Mouse (Mus musculus): ENCODE results near the gene Slc25a19.

The Slc25a19 gene

DNA sequence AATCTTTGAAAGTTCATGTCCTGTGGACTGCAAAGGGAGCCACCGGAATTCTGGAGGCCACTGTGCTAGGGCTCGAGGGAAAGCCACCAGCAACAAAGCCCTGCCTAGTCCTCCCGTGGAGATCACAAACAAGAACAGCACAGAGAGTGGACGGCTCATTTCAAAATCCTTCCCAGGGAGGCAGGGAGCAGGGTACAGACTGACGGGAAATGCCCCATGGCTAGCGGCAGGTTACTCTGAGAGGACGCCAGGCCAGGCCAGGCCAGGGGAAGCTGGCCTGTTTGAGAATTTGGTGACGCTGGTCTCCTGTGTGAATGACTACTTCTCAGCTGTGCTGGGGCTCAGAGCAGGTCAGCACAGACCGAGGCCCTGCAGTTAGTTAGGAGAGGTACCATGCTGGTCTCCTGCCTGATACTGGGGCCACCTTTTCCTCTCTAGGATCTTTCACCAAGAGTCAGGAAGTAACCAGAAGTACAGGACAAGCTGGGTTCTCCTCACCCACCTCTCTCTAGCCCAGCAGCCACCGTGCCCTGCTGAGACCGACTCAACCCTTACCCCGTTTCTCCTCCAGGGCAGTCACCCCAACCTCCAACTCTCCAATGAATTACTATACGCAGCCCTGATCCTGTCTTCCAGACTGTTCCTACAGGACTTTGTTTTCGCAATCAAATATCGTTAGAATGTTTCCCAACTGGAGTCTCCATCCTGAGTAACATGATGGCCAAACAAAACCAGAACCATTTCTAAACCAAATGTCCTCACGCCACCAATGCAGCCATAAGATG lies 9.2 kb downstream of the Slc25a19 start:
- no peak for DNase-seq (ENCODE audit: low read depth, low spot score)

DNA sequence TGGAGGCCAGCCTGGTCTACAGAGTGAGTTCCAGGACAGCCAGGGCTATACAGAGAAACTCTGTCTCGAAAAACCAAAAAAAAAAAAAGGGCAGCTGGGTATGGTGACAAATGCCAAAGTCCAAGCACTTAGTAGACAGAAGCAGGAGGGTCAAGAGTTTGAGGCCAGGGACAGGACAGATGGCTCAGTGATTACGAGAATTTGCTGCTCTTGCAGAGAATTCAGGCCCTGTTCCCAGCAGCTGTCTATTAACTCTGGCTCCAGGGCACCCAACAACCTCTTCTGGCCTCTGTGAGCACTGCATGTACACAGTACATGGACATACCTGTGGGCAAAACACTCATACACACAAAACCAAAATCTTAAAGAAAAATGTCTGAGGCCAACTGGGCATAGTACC lies 10.1 kb downstream of the Slc25a19 start:
- DNase-seq (ENCODE audit: low read depth, low spot score): no peak

DNA sequence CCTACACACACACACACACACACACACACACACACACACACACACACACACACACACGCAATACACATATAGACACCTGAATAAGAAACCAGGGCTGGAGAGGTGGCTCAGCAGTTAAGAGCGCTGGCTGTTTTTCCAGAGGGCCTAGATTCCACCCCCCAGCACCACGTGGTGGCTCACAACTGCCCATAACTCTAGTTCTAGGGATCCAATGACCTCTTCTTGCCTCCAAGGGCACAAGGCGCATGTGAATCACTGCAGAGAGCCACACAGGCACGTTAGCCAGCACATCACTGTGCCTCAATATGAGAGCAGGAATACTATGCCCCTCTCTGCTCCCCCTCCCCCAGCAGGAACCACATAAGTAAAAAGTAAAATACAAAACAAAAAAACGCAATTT lies 11.2 kb downstream of the Slc25a19 start:
- DNase-seq (ENCODE audit: low read depth, low spot score): no peak

DNA sequence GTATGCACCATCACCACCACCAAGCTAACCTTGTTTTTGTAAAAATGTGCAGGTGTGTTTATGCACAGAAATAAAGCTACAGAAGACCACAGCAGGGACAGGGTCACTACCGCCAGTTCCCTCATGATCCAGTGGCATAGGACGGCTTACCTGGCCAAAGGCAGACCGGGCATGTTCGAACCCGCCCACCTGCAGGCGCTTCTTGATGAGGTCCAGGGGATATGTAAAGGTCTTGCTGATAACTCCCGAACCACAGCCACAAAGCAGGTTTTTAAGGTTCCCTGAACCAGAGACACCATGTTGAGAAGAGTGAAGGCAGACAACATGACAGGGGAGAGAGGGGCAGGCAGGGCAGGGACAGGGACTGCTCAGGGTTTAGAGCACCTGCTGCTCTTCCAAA lies 11.7 kb downstream of the Slc25a19 start:
- DNase-seq (ENCODE audit: low read depth, low spot score): no peak

DNA sequence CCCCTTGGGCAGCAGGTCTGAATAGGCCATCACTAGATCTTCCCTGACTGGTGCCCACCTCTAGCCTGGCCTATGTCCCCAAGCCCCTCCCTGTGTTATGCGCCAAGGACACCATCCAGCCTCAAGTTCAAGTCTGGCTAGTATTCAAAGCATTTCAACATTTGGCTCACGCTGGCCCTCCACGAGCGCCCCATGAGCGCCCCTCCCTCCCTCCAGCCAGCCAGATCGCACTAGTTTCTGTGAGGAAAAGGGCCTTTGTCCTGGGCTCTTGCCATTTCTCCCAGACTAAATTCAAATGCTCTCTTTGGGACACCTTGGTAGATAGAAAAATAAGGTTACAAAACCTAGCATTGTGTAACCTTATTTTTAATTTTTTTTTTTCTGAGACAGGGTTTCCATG lies 12.2 kb downstream of the Slc25a19 start:
- no peak for DNase-seq (ENCODE audit: low read depth, low spot score)

DNA sequence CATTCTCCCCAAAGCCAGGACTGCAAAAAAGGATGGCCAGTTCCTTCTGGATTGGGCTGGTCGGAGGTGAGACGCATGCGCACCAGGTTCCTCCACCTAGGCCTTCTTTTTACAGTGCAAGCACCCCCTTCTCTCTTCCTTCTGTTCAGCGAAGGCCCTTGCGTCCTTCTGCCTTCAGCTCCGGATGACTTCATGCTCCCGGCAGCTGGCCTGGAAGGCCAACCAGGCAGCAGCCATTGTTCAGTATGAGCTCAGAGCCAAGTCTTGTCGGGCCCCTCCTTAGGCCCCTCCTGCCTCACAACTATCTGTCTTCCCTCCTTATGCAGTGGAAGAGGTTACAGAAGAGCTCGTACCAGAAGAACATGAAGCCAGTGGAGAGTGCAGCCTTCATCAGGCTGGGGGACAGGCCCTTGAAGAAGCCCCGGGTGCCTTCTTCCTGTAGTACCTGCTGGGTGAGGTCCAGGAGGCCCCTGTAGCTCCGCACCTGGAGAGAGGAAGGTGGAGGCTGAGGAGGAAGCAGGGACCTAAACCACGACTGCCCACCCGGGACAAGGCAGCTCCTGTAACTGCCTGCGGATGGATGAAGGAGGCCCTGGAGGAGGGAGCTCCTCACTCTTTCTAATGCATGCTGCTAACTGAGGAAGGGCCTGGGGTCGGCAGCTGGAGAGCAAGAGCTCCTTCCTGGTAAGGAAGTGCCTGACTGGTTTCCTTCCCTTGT lies 12.8 kb downstream of the Slc25a19 start:
- no peak for DNase-seq (ENCODE audit: low read depth, low spot score)

DNA sequence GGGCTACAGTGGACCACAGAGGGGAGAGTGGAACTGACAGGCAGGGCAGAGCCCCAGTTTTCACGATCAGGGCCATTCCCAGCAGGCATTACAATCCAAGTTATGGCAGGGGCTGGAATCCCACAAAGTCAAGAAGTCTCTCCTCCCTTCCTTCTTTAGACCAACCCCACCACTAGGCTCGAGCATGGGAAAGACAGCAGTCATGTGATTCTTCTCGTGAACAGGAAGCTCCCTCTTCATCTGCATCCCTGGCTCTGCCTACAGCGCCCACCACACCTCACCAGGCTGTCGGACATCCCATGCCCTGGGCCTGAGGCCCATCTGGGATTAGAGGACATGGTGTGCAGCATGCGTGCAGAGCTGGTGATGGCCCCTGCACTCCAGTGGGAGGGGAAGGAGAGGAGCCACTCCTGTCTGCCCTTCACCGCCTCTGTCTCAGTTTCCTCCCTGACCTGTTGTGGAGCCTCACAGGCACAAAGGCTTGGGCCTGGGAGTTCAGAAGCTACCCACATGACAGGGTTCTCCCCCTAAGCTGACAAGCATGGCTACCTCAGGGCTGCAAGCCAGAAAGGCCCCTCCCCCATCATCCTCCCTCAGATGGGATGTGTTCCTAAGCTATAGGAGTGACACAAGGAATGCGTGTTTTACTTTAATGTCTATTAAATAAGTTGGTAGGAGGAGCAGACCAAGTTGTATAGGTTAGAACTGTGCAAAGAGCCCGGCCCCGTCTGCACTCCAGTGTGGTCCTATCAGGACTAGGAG lies 13.6 kb downstream of the Slc25a19 start:
- DNase-seq (ENCODE audit: low read depth, low spot score): no peak

DNA sequence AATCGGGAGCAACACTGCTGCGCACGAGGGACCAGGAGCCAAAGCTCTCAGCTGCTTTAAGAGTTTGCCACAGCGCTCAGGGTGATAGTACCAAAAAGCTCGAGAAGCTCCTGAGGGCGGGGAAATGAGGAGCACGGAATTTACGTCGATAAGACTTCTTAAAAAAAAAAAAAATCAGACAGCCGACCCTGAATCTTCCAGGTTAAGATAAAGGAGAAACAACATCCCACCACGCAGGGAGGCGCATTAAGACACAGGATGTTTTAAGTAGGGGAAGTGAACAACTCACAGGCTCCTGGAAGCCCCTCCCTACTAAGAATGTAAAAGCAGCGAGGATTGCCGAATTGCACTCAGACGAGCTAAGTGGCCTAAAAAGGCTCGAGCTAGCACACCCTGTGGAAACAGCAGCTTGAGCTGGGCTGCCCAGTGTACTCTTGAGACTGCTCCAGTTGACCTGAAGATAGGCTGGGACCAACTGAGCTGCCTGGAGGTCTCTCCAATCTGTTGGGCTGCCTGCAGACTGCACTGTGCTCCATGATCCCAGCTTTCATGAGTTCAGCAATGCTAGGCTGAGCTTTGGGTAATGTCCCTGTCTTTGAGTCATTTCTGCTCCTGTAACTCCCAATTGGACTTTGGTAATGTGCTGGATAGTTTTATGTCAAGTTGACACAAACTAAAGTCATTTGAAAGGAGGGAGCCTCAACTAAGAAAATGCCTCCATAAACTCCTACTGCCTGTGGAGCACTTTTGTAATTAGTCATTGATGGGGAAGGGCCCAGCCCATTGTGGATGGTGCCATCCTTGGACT lies 14.8 kb downstream of the Slc25a19 start:
- DNase-seq (ENCODE audit: low read depth, low spot score): no peak

DNA sequence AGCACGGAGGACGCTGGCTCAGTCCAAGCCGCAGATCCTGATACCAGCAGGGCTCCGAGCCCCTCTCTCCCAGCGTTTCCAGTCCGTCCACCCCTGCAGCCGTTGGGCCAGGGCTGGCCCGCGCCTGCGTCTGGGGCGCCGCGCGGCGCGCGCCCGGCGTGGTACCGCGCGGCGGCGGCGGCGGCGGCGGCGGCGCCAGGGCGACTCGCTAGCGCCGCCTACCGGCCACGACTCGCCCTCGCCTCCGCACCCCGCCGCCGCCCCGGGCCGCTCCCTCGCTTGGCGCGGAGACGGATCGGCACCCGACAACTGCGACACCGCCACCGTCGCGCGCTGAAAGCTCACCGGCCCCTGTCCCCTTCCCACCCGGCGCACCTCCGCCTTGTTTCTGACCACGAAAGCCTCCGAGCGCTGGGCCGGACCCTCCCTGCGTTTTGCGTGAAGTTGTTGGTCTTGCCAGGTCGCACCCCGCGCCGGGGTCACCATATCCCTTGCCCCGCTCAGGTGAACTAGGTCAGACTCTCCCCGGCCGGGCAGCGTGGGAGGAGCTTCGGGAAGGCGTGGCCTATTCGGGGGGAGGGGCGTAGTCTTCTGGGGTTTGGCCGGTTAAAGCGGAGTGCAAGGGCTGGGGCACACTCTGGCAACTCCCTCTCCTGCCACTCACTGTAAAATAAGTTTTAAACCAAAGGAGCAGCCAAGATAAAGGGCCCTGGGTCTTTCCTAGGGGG lies 15.5 kb downstream of the Slc25a19 start, which contains the start of gene Mif4gd:
TSS of gene Mif4gd (minus strand) at position 560 of the 728 bp plus-strand sequence.
- DNase-seq (ENCODE audit: low read depth, low spot score): peak; percentile 94

DNA sequence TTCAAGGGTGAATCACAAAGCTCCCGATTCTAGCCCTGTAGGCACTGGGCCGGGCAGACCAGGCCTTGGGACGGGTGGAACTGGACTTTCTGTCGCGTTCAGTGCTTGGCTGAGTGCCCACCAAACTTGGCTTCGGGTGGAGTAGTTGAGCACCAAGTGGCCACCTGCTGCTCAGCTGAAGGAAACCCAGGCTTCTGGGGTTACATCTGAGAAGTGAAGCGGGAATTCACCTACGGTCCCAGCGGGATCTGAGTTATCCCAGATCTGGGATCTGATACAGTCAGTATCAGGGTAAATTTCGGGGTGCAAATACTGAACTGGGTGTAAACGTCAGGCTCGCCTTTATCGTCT lies 16.1 kb downstream of the Slc25a19 start:
- DNase-seq (ENCODE audit: low read depth, low spot score): peak; percentile 55

DNA sequence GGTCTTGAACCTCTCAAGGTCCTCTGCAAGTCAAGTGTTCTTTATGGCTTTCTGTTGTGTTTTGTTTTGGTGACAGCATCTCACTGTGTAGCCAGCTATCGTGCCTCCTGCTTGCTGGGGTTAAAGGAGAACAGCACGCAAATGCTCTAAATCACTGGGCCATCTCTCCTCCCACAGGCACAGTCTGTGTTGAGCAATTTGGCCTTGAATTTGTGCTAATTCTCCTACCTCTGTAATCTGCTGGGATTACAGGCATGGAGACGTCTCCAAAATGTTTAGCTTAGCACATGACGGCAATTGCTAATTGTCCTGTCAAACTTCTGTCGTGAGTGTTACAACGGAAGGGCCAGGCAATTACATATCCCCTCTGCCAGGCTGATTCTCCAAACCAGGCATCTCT lies 16.9 kb downstream of the Slc25a19 start:
- no peak for DNase-seq (ENCODE audit: low read depth, low spot score)

DNA sequence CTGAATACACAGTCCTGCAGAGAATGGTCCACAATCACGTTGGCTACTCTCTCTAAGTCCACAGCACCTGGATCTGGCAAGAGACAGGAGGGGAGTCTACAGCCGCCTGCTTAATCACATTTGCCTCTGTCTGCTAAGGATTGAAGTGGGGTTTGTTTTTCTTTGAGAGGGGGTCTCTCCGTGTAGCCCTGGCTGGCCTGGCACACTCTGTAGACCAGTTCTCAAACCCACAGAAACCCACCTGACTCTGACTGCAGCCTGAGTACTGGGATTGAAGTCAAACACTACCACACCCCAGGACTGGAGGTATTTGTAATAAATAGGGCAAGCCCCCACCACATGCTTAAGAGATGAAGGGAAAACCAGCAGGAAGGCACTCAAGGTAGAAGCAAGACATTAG lies 18.5 kb downstream of the Slc25a19 start:
- DNase-seq (ENCODE audit: low read depth, low spot score): no peak

DNA sequence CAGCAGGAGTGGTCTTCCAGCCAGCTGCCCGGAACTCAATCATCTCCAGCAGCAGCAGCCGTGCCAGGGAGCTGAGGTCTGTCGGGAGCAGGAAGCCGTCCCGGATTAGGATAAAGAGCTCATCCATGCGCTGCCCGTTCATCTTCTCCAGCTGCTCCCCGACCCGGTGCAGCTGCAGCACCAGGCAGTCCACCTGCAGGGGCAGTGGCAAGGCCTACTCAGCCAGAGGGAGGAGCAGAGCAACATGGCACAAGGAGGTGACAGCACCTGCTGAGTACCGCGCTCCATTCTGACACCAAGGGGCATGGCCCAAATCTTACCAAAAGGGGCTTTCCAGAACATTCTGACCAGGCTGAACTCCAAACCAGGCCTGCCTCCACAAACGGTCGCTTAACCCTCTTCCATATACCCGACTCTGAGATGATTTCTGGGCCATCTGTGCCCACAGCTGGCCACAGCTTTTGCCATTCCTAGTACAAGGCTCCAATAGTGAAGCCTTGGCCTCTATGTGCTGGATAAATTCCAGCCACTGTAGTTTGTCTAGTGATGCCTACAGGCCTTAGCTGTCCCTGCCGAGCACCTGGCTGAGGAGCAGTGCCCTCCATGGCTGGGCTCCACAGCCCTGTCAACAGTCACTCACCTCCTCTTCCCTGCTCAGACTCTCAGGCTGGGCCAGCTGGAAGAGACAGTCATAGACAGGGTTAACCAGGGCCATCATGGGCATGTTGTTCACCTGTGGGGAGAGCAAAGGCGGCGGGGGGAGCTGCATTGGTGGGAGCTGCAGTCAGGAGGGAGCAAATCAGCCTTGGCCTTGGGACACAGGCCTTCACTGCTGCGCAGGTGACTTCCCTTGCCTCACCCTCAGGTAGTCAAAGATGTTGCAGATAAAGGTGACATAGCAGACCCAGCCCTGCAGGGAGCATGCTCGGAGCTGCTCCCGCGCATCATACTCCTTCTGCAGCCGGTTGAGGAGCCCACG lies 19.4 kb downstream of the Slc25a19 start:
- DNase-seq (ENCODE audit: low read depth, low spot score): no peak

DNA sequence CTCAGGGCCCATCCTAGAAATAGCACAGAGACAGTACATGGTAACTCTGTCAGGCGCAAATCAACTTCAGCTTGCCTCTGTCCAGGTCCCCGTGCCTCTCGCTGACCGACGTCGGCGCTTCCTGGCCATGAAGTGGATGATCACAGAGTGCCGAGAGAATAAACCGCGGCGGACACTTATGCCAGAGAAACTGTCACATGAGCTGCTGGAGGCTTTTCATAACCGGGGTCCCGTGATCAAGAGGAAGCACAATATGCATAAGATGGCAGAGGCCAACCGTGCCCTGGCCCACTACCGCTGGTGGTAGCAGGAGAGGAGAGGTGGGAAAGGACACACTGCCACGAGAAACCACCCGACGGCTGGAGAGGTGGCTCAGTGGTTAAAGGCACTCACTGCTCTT lies 21.4 kb downstream of the Slc25a19 start:
- no peak for DNase-seq (ENCODE audit: low read depth, low spot score)

DNA sequence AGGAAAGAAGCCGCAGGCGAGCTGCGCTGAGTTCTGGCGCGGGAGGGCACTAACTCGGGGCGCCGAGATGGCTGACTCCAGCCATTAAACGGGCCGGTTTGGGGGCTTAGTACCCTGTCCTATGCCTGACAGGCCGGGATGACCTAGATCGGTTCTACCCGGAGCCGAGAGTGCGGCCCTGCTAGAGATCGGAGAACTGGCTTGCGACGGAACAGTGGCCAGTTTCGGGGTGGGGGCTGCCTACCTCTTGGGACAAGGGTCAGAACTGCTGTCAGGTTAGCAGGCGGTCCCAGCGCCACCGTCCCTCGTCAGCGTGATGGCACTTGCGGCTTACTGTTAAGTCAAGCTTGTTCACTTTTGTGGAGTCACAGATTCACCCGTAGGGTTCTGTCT lies 23.8 kb downstream of the Slc25a19 start:
- DNase-seq (ENCODE audit: low read depth, low spot score): no peak

DNA sequence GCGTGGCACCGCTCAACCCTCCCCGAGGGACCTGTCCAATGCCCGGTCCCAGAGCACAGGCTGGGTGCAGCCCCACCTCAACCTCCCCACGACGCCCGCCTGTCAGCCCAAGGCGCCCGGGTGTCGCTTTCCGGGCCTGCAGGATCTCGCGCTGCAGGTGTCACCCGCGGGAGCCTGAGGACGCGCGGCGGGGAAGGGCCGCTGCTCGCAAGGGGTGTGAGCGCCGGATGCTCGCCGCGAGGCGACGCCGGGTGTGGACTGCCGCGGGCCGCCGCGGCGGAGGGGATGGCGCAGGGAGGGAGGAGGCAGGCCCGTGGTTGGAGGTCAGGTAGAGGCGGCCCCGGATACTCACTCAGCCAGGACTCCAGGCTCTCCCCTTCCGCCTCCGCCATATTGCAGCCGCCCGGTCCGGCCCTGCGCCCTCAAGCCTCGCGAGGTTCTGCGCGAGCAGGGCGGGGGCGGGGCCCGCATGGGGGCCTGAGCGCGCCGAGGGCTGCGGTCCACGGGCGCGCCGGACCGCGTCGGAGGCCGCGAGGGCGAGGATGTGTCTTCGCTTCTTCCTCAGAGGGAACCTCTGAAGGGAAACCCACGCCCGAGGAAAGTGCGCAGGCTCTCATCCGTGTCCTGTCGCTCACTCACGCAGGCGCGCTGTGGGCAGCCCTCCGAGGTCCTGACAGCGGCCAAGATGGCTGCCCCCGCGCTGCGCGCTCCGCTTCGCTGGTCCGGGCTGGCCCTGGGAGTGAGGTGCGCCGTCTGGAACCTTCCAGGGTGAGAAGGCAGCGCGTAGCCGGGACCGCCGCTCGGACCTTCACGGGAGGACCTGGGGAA lies 24.4 kb downstream of the Slc25a19 start, which contains the start of the genes Mrps7 and Gga3:
TSS of gene Mrps7 (plus strand) at position 450 of the 828 bp plus-strand sequence.
TSS of gene Gga3 (minus strand) at position 576 of the 828 bp plus-strand sequence.
- DNase-seq (ENCODE audit: low read depth, low spot score): peak; percentile 96

DNA sequence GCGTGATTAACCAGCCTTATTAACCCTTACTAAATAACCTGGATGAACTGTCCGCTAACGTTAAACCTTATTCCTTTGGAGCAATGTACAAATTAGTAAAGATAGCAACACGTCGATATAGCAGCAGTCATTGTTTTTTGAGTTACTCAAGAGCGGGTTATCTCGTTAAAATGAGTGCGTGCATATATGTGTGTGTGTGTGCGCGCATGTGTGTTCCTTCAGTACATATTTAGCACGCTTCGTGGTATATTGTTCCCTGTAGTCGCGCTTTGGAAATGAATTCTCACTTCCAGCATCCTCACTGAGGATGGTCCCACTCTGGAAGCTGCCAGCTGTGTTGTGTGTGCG lies 25.0 kb downstream of the Slc25a19 start:
- DNase-seq (ENCODE audit: low read depth, low spot score): no peak

DNA sequence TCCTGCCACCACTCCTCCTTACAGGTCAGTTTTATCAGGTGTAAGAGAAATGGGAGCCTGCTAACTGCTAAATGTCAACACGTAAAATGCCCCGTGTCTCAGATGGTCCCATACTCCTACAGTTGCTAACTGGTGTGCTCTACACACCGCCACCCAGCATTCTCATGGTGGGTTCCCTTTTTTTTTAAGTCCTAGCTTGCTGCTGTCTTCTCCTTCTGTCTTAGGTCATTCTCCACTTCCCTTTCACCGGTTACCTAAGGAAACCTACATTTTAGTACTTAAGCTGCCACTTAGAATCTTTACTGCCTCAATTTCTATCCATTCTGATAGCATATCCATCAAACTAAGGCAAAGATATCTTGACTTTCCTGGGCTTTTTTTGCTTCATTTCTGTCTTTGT lies 26.9 kb downstream of the Slc25a19 start:
- no peak for DNase-seq (ENCODE audit: low read depth, low spot score)

DNA sequence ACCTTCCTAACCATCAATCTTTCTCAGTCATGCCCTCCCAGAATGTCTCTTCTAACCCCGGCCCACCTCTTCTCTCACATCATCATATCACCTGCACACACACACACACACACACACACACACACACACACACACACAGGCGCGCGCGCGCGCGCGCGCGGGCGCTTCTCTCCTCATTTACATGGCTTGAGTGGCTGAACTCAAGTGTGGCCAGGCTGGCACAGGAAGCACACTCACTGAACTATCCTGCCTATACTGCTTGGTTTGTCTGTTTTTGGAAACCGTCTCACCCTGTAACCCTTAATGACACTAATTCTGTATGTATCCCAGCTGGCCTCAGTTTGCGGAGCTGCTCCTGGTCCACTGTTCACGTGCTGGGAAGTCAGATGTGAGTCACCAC lies 27.4 kb downstream of the Slc25a19 start:
- DNase-seq (ENCODE audit: low read depth, low spot score): no peak

All from CD4-positive, CD25-positive, alpha-beta regulatory T cell, adult 2 months (primary cell).